Mouse (Mus musculus) common myeloid progenitor, adult 5-6 weeks (primary cell): ENCODE measurements around the gene Rpl36a-ps1. TPM values are rescaled to one million over a fixed set of nuclear protein-coding genes. Genes with fewer than 3 reads are reported as not detected.

ENCODE experiments used
- ATAC-seq: replicated peaks from 2 replicates; pipeline ENCODE4 v1.8.0; 2016; ENCODE audit warnings: low read depth, mild to moderate bottlenecking, moderate TSS enrichment, inconsistent platforms; ENCODE audit not compliant: poor library complexity, severe bottlenecking
- total RNA-seq: library from RNA; stranded (forward); fragments of 200-1000, 187-1606 nt; gene quantifications from 2 replicates; pipeline ENCODE4 v1.2.3, GENCODE M21; 2017

Rpl36a-ps1 gene
- total RNA-seq, 1 experiment from 2014 or later = 54.5 TPM

GRCm38 (mm10) chr14:98956788-98957187, 37.3 kb downstream of the Rpl36a-ps1 start:
- peak; percentile 92 for ATAC-seq

- no peak for ATAC-seq
Observed at GRCm38 (mm10) chr14:98952441-98952840, 41.7 kb downstream of the Rpl36a-ps1 start.

- ATAC-seq = no peak
Observed at GRCm38 (mm10) chr14:98951626-98952290, 42.4 kb downstream of the Rpl36a-ps1 start.

Other genes starting within 250 kb of the Rpl36a-ps1 start
- 54.3 and 68.8 TPM in 2 replicates for gene Mzt1, start 51.8 kb upstream of the Rpl36a-ps1 start, total RNA-seq
- 54.0 and 62.4 TPM in 2 replicates for gene Bora, start 51.9 kb upstream of the Rpl36a-ps1 start, total RNA-seq
- 49.0 and 54.6 TPM in 2 replicates for gene Pibf1, start 105.1 kb upstream of the Rpl36a-ps1 start, total RNA-seq
- gene Dis3, start 105.5 kb upstream of the Rpl36a-ps1 start, total RNA-seq = 51.2 and 75.0 TPM in 2 replicates